Mouse (Mus musculus) kidney, adult 11 months (tissue): ENCODE data around the gene Hoxd8.
A peak's percentile ranks its signal among the peaks of the same experiment; 100 is the strongest.

Experiments used
- DNase-seq: peaks from one replicate; pipeline ENCODE4 v3.0.0; 2022

Hoxd8 gene

GRCm38 (mm10) chr2:74715504-74716241 lies 11.3 kb downstream of the Hoxd8 start:
- peak; percentile 85 for DNase-seq

- DNase-seq: no peak
Measured at GRCm38 (mm10) chr2:74720384-74720783, 16.0 kb downstream of the Hoxd8 start.

- no peak for DNase-seq
Measured at GRCm38 (mm10) chr2:74720955-74721491, 16.6 kb downstream of the Hoxd8 start.

- DNase-seq: no peak
Measured at GRCm38 (mm10) chr2:74721882-74722281, 17.5 kb downstream of the Hoxd8 start.

- DNase-seq: no peak
Measured at GRCm38 (mm10) chr2:74722949-74723348, 18.5 kb downstream of the Hoxd8 start.

GRCm38 (mm10) chr2:74724244-74725015 lies 20.0 kb downstream of the Hoxd8 start:
- DNase-seq: no peak

- no peak for DNase-seq
Measured at GRCm38 (mm10) chr2:74725171-74725570, 20.8 kb downstream of the Hoxd8 start.

GRCm38 (mm10) chr2:74726551-74726950 lies 22.1 kb downstream of the Hoxd8 start, which contains the start of gene Gm28230:
Gene Gm28230 (plus strand): TSS chr2:74726728.
- DNase-seq: peak; percentile 80

GRCm38 (mm10) chr2:74726973-74727639 lies 22.7 kb downstream of the Hoxd8 start:
- no peak for DNase-seq

GRCm38 (mm10) chr2:74727640-74728302 lies 23.4 kb downstream of the Hoxd8 start:
- no peak for DNase-seq

GRCm38 (mm10) chr2:74728303-74728680 lies 23.9 kb downstream of the Hoxd8 start:
- DNase-seq: no peak

- no peak for DNase-seq
Measured at GRCm38 (mm10) chr2:74730331-74730730, 25.9 kb downstream of the Hoxd8 start.

- no peak for DNase-seq
Measured at GRCm38 (mm10) chr2:74731055-74731454, 26.6 kb downstream of the Hoxd8 start.

- no peak for DNase-seq
Measured at GRCm38 (mm10) chr2:74731799-74732512, 27.5 kb downstream of the Hoxd8 start.

GRCm38 (mm10) chr2:74732513-74733316 lies 28.3 kb downstream of the Hoxd8 start:
- no peak for DNase-seq

GRCm38 (mm10) chr2:74733317-74733661 lies 28.9 kb downstream of the Hoxd8 start:
- DNase-seq: no peak

GRCm38 (mm10) chr2:74733765-74734164 lies 29.4 kb downstream of the Hoxd8 start:
- no peak for DNase-seq

- DNase-seq: no peak
Measured at GRCm38 (mm10) chr2:74734451-74734850, 30.0 kb downstream of the Hoxd8 start.

GRCm38 (mm10) chr2:74734996-74735811 lies 30.8 kb downstream of the Hoxd8 start:
- DNase-seq: no peak
